Mouse (Mus musculus): Measurements from ENCODE around the gene Hcfc1. TPM values are rescaled to one million over a fixed set of nuclear protein-coding genes. Genes with fewer than 3 reads are reported as not detected.

Gene Hcfc1
- polyA plus RNA-seq, 1 experiment from 2014 or later: 77.7 TPM

- Histone ChIP-seq H3K9me3 (no peaks in the 10 kb centered on the region), H3K36me3 (no peaks in the 10 kb centered on the region), H3K27ac (no peak overlapping the region), H3K27me3 (ENCODE audit: insufficient read depth, poor library complexity, severe bottlenecking) (no peaks in the 10 kb centered on the region), H3K4me1 (replicated peaks) (no peaks in the 10 kb centered on the region), H3K4me3 (no peak overlapping the region)
- no peak for DNase-seq (ENCODE audit: low spot score)
- 87% methylated on average over 14 of the region's 14 CpGs for WGBS
Observed at GRCm38 (mm10) chrX:73892833-73893232, 73.3 kb downstream of the Hcfc1 start.

Other genes starting within 250 kb of the Hcfc1 start
- gene Abcd1, start 249.8 kb downstream of the Hcfc1 start, polyA plus RNA-seq (2016; fragmentation: Nextera tagmentation; extraction: Ambion mirVana): 10.7 and 14.1 TPM in 2 replicates
- gene Plxnb3, start 209.3 kb downstream of the Hcfc1 start, polyA plus RNA-seq (2016; fragmentation: Nextera tagmentation; extraction: Ambion mirVana): 0.10 and 0.19 TPM in 2 replicates
- gene Srpk3, start 192.0 kb downstream of the Hcfc1 start, polyA plus RNA-seq (2016; fragmentation: Nextera tagmentation; extraction: Ambion mirVana): 1.3 and 1.8 TPM in 2 replicates
- gene Idh3g, start 179.5 kb downstream of the Hcfc1 start, polyA plus RNA-seq (2016; fragmentation: Nextera tagmentation; extraction: Ambion mirVana): 181 and 204 TPM in 2 replicates
- gene Ssr4, start 179.3 kb downstream of the Hcfc1 start, polyA plus RNA-seq (2016; fragmentation: Nextera tagmentation; extraction: Ambion mirVana): 121 and 140 TPM in 2 replicates
- 0.63 and 1.0 TPM in 2 replicates for gene Pdzd4, start 141.4 kb downstream of the Hcfc1 start, polyA plus RNA-seq (2016; fragmentation: Nextera tagmentation; extraction: Ambion mirVana)
- 0.16 TPM in 1 of 2 replicates, not detected in the other for gene Avpr2, start 74.3 kb downstream of the Hcfc1 start, polyA plus RNA-seq (2016; fragmentation: Nextera tagmentation; extraction: Ambion mirVana)
- 13.4 and 26.1 TPM in 2 replicates for gene L1cam, start 70.3 kb downstream of the Hcfc1 start, polyA plus RNA-seq (2016; fragmentation: Nextera tagmentation; extraction: Ambion mirVana)
- 2.2 TPM in 2 replicates for gene Arhgap4, start 44.5 kb downstream of the Hcfc1 start, polyA plus RNA-seq (2016; fragmentation: Nextera tagmentation; extraction: Ambion mirVana)
- gene Naa10, start 44.4 kb downstream of the Hcfc1 start, polyA plus RNA-seq (2016; fragmentation: Nextera tagmentation; extraction: Ambion mirVana): 148 and 159 TPM in 2 replicates
- 20.6 and 25.8 TPM in 2 replicates for gene Renbp, start 35.5 kb downstream of the Hcfc1 start, polyA plus RNA-seq (2016; fragmentation: Nextera tagmentation; extraction: Ambion mirVana)
- gene Irak1, start 57.6 kb upstream of the Hcfc1 start, polyA plus RNA-seq (2016; fragmentation: Nextera tagmentation; extraction: Ambion mirVana): 53.3 and 60.6 TPM in 2 replicates
- gene Opn1mw, start 161.1 kb upstream of the Hcfc1 start, polyA plus RNA-seq (2016; fragmentation: Nextera tagmentation; extraction: Ambion mirVana): not detected in 2 replicates
- gene Mecp2, start 169.0 kb upstream of the Hcfc1 start, polyA plus RNA-seq (2016; fragmentation: Nextera tagmentation; extraction: Ambion mirVana): 15.3 and 15.4 TPM in 2 replicates
- gene Tex28, start 201.5 kb upstream of the Hcfc1 start, polyA plus RNA-seq (2016; fragmentation: Nextera tagmentation; extraction: Ambion mirVana): not detected in 2 replicates
- gene Tktl1, start 210.9 kb upstream of the Hcfc1 start, polyA plus RNA-seq (2016; fragmentation: Nextera tagmentation; extraction: Ambion mirVana): not detected in 2 replicates

Data from hindbrain, embryonic 10.5 days (tissue).